Mouse (Mus musculus) stomach, embryonic 14.5 days (tissue): ENCODE measurements around the gene Gm13285. TPM values are rescaled to one million over a fixed set of nuclear protein-coding genes. Genes with fewer than 3 reads are reported as not detected.

ENCODE experiments used
- ATAC-seq: fragments of 200-750 bp; cut with Nextera tagmentation; 2 replicates; pipeline ENCODE4 v1.8.0; 2017; ENCODE audit warnings: low read depth, moderate TSS enrichment; ENCODE audit not compliant: insufficient number of reproducible peaks, insufficient read depth, low FRiP score
- H3K27ac ChIP-seq: fragments of 300-500 bp; sonication (generic); 2 replicates; pipeline ENCODE4 v1.5.1; 2014; ENCODE audit warnings: mild to moderate bottlenecking, low read length, moderate library complexity, mixed read lengths
- H3K27me3 ChIP-seq: fragments of 300-500 bp; sonication (generic); 2 replicates; pipeline ENCODE4 v1.6.1; 2014; ENCODE audit warnings: low read length, control low read depth, mixed read lengths; ENCODE audit not compliant: control insufficient read depth, insufficient read depth
- H3K36me3 ChIP-seq: fragments of 300-500 bp; sonication (generic); 2 replicates; pipeline ENCODE4 v1.6.1; 2014; ENCODE audit warnings: mild to moderate bottlenecking, control low read depth, low read length, moderate library complexity, mixed read lengths; ENCODE audit not compliant: control insufficient read depth, insufficient read depth
- H3K4me1 ChIP-seq: fragments of 300-500 bp; sonication (generic); 2 replicates; pipeline ENCODE4 v1.6.1; 2014; ENCODE audit warnings: low read length, control low read depth, mixed read lengths; ENCODE audit not compliant: control insufficient read depth, insufficient read depth
- H3K4me2 ChIP-seq: fragments of 300-500 bp; sonication (generic); replicated peaks from 2 replicates; pipeline ENCODE4 v1.6.1; 2014; ENCODE audit warnings: low read depth, low read length, control low read depth
- H3K4me3 ChIP-seq: fragments of 300-500 bp; sonication (generic); 2 replicates; pipeline ENCODE4 v1.5.1; 2014; ENCODE audit warnings: low read depth, low read length, control low read depth
- H3K9ac ChIP-seq: fragments of 300-500 bp; sonication (generic); replicated peaks from 2 replicates; pipeline ENCODE4 v1.6.1; 2014; ENCODE audit warnings: low read depth, mild to moderate bottlenecking, control low read depth, low read length, moderate library complexity, mixed read lengths
- H3K9me3 ChIP-seq: fragments of 300-500 bp; sonication (generic); 2 replicates; pipeline ENCODE4 v1.6.1; 2016; ENCODE audit warnings: low read depth, low read length, control low read depth; ENCODE audit not compliant: control insufficient read depth
- WGBS: fragments of 180-500 bp; shearing (Covaris S2); extraction: QIAGEN DNeasy Blood & Tissue Kit; methylation state at CpG from one replicate; pipeline ENCODE4 v1.1.7; 2014; 5-methylcytosine and 5-hydroxymethylcytosine counted together
- polyA plus RNA-seq: library from polyadenylated mRNA; unstranded; fragments of >200 nt; fragmentation: Nextera tagmentation; extraction: Ambion mirVana; gene quantifications from 2 replicates; pipeline ENCODE4 v1.2.1, GENCODE M21; 2014

The Gm13285 gene
- polyA plus RNA-seq, 1 experiment from 2014 or later: 1.00 TPM

GRCm38 (mm10) chr4:88845334-88845733, 45.9 kb downstream of the Gm13285 start:
- no peak for ATAC-seq

GRCm38 (mm10) chr4:88849698-88850097, 50.2 kb downstream of the Gm13285 start, which contains the start of gene Ifna1:
Gene Ifna1 (plus strand): TSS chr4:88850087.
- no peaks in the 10 kb centered on the region for H3K4me1 ChIP-seq
- H3K27me3 ChIP-seq: no peaks in the 10 kb centered on the region
- WGBS: 84% methylated on average over 1 of the region's 1 CpGs
- no peak for ATAC-seq
- no peak within 1 kb of the TSS for H3K9ac ChIP-seq
- no peaks in the 10 kb centered on the region for H3K9me3 ChIP-seq
- H3K36me3 ChIP-seq: no peaks in the 10 kb centered on the region
- no peak within 1 kb of the TSS for H3K27ac ChIP-seq
- no peak within 1 kb of the TSS for H3K4me3 ChIP-seq
- no peak within 1 kb of the TSS for H3K4me2 ChIP-seq

More at GRCm38 (mm10) chr4:88845334-88845733, 45.9 kb downstream of the Gm13285 start:
- H3K9ac ChIP-seq: no peak overlapping the region
- no peaks in the 10 kb centered on the region for H3K9me3 ChIP-seq
- no peaks in the 10 kb centered on the region for H3K27me3 ChIP-seq
- H3K36me3 ChIP-seq: no peaks in the 10 kb centered on the region
- H3K27ac ChIP-seq: no peak overlapping the region
- no peaks in the 10 kb centered on the region for H3K4me1 ChIP-seq
- H3K4me2 ChIP-seq: no peak overlapping the region
- no peak overlapping the region for H3K4me3 ChIP-seq
- 49% methylated on average over 2 of the region's 2 CpGs for WGBS

Other genes with a start within 250 kb of the Gm13285 start
- gene Ifna15, start 241.4 kb upstream of the Gm13285 start, polyA plus RNA-seq: not detected in 2 replicates
- not detected in 2 replicates for gene Ifna14, start 227.9 kb upstream of the Gm13285 start, polyA plus RNA-seq
- not detected in 2 replicates for gene Ifna9, start 207.3 kb upstream of the Gm13285 start, polyA plus RNA-seq
- gene Ifna12, start 196.3 kb upstream of the Gm13285 start, polyA plus RNA-seq: not detected in 2 replicates
- not detected in 2 replicates for gene C87499, start 165.3 kb upstream of the Gm13285 start, polyA plus RNA-seq
- gene Ifna13, start 155.2 kb upstream of the Gm13285 start, polyA plus RNA-seq: not detected in 2 replicates
- not detected in 2 replicates for gene Ifna16, start 122.7 kb upstream of the Gm13285 start, polyA plus RNA-seq
- not detected in 2 replicates for gene Ifna2, start 115.8 kb upstream of the Gm13285 start, polyA plus RNA-seq
- gene Ifnab, start 108.3 kb upstream of the Gm13285 start, polyA plus RNA-seq: not detected in 2 replicates
- 0.64 and 1.7 TPM in 2 replicates for gene Gm26566, start 77.9 kb upstream of the Gm13285 start, polyA plus RNA-seq
- 121 and 128 TPM in 2 replicates for gene Klhl9, start 77.2 kb upstream of the Gm13285 start, polyA plus RNA-seq
- gene Gm13271, start 44.8 kb upstream of the Gm13285 start, polyA plus RNA-seq: not detected in 2 replicates
- gene Gm13283, start 39.5 kb upstream of the Gm13285 start, polyA plus RNA-seq: 0.24 TPM in 1 of 2 replicates, not detected in the other
- gene Gm13290, start 25.8 kb upstream of the Gm13285 start, polyA plus RNA-seq: 0.26 and 0.43 TPM in 2 replicates
- gene Gm13289, start 22.7 kb upstream of the Gm13285 start, polyA plus RNA-seq: not detected in 2 replicates
- not detected in 2 replicates for gene Gm13272, start 19.8 kb upstream of the Gm13285 start, polyA plus RNA-seq
- gene Ifnz, start 17.5 kb upstream of the Gm13285 start, polyA plus RNA-seq: not detected in 2 replicates
- gene Gm13276, start 14.0 kb upstream of the Gm13285 start, polyA plus RNA-seq: not detected in 2 replicates
- gene Gm13277, start 11.0 kb upstream of the Gm13285 start, polyA plus RNA-seq: not detected in 2 replicates
- gene Gm13278, start 8.1 kb upstream of the Gm13285 start, polyA plus RNA-seq: not detected in 2 replicates
- not detected in 2 replicates for gene Gm13275, start 5.2 kb upstream of the Gm13285 start, polyA plus RNA-seq
- not detected in 2 replicates for gene Gm13279, start 2.3 kb upstream of the Gm13285 start, polyA plus RNA-seq
- gene Gm13287, start 3.6 kb downstream of the Gm13285 start, polyA plus RNA-seq: not detected in 2 replicates
- gene Gm13288, start 5.9 kb downstream of the Gm13285 start, polyA plus RNA-seq: not detected in 2 replicates
- gene Ifna7, start 16.6 kb downstream of the Gm13285 start, polyA plus RNA-seq: not detected in 2 replicates
- not detected in 2 replicates for gene Ifna11, start 20.3 kb downstream of the Gm13285 start, polyA plus RNA-seq
- not detected in 2 replicates for gene Ifna6, start 27.8 kb downstream of the Gm13285 start, polyA plus RNA-seq
- gene Ifna5, start 35.9 kb downstream of the Gm13285 start, polyA plus RNA-seq: not detected in 2 replicates
- gene Ifna4, start 42.2 kb downstream of the Gm13285 start, polyA plus RNA-seq: not detected in 2 replicates
- not detected in 2 replicates for gene Ifna1, start 50.4 kb downstream of the Gm13285 start, polyA plus RNA-seq
- not detected in 2 replicates for gene Ifne, start 80.5 kb downstream of the Gm13285 start, polyA plus RNA-seq